Mouse (Mus musculus): ENCODE measurements around the gene Serpine2. TPM values are rescaled to one million over a fixed set of nuclear protein-coding genes. Genes with fewer than 3 reads are reported as not detected.
A peak's percentile ranks its signal among the peaks of the same experiment; 100 is the strongest.

Serpine2 gene
- polyA plus RNA-seq, 1 experiment from 2014 or later: 287 TPM

DNA sequence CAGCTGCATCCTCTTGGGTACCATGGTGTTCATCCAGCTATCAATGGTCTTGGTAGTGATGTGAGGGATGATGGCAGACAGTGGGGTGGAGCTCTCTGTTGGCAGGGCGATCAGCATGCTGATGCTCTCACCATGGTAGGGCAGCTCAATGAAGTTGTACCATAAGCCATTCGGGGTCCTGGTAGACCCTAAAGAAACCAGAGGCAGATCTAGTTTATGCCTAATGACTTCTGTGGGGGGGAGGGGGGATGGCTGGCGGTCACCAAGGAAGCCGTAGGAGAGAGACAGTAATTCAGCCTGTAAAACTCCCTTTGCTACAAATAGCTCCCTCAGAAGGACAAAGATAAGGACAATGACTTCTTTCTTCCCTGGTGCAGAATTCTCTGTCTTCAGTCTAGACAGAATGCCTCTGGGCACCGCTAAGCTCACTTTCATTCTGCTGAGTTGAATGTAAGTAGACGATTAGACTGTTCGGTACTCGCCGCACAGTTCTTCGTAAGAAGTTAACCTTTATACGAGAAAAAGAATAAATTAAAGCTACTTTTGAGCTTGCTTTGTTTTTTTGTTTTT is 58.0 kb downstream of the Serpine2 start:
- H3K36me3 ChIP-seq (ENCODE audit: control insufficient read depth, insufficient read depth, low read length): peaks cover 36% of the 10 kb centered on the region
- no peaks in the 10 kb centered on the region for H3K4me1 ChIP-seq (ENCODE audit: control insufficient read depth, insufficient read depth, low read length)
- H3K4me3 ChIP-seq (ENCODE audit: low read depth, low read length): no peak overlapping the region
- H3K9ac ChIP-seq (ENCODE audit: low read depth, low read length): no peak overlapping the region
- no peak overlapping the region for H3K27ac ChIP-seq (replicated peaks; ENCODE audit: low read depth, low read length)
- H3K4me2 ChIP-seq (ENCODE audit: low read depth, low read length): no peak overlapping the region
- 63% methylated on average over 11 of the region's 11 CpGs for WGBS
- no peaks in the 10 kb centered on the region for H3K9me3 ChIP-seq (ENCODE audit: control insufficient read depth, low read length)
- DNase-seq (ENCODE audit: low spot score) (peak; percentile 32), ATAC-seq (ENCODE audit: low read depth) (no peak)
- no peaks in the 10 kb centered on the region for H3K27me3 ChIP-seq (replicated peaks; ENCODE audit: control insufficient read depth, insufficient read depth, low read length)

DNA sequence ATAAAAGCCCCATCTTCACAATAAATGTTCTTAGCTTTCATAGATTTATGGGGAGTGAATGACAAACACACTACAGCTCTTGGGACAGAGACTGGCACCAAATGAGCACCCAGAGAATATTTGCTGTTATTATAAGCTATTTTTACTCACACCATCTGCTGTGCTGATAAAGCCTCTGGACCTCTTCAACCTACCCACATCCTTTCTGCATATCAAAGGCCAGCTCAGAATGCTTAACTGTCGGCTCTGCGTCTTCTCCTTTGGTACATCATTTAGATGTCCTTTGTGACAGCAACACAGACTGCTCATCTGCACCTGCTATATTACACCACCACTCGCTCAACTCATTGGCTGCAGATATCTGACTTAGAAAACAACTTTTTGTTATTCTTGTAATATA is 63.9 kb downstream of the Serpine2 start:
- ATAC-seq (ENCODE audit: low read depth) (no peak), DNase-seq (ENCODE audit: low spot score) (no peak)
- H3K36me3 ChIP-seq (ENCODE audit: control insufficient read depth, insufficient read depth, low read length): peaks cover 49% of the 10 kb centered on the region
- no peaks in the 10 kb centered on the region for H3K9me3 ChIP-seq (ENCODE audit: control insufficient read depth, low read length)
- H3K4me2 ChIP-seq (ENCODE audit: low read depth, low read length): no peak overlapping the region
- no peaks in the 10 kb centered on the region for H3K27me3 ChIP-seq (replicated peaks; ENCODE audit: control insufficient read depth, insufficient read depth, low read length)
- H3K27ac ChIP-seq (replicated peaks; ENCODE audit: low read depth, low read length): no peak overlapping the region
- WGBS: 88% methylated on average over 3 of the region's 3 CpGs
- H3K4me1 ChIP-seq (ENCODE audit: control insufficient read depth, insufficient read depth, low read length): no peaks in the 10 kb centered on the region
- H3K4me3 ChIP-seq (ENCODE audit: low read depth, low read length): no peak overlapping the region
- no peak overlapping the region for H3K9ac ChIP-seq (ENCODE audit: low read depth, low read length)

DNA sequence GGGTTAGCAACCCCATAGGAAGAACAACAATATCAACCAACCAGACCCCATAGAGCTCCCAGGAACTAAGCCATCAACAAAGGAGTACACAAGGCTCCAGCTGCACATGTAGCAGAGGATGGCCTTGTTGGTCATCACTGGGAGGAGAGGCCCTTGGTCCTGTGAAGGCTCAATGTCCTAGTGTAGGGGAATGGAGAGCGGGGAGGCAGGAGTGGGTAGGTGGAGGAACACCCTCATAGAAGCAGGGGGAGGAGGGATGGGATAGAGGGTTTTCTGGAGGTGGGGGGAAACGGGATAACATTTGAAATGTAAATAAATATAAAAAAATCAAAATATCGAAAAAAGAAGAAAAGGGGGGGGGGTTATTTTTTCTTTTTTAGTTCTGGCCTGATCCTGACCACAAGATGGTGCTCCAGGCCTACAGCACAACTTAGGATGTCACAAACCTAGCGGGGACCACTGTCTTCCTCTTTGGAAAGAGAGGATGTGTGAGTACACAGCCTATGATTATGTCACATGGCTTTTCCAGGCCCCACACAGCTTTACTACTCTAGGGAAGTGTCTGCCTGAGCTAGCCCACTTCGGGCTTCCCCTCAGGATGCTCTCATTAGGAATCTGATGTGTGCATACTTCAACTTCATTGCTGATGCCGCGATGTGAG is 74.6 kb downstream of the Serpine2 start:
- H3K9me3 ChIP-seq (ENCODE audit: control insufficient read depth, low read length): no peaks in the 10 kb centered on the region
- DNase-seq (ENCODE audit: low spot score) (peak; percentile 56), ATAC-seq (ENCODE audit: low read depth) (no peak)
- H3K27me3 ChIP-seq (replicated peaks; ENCODE audit: control insufficient read depth, insufficient read depth, low read length): no peaks in the 10 kb centered on the region
- peaks cover 11% of the 10 kb centered on the region for H3K36me3 ChIP-seq (ENCODE audit: control insufficient read depth, insufficient read depth, low read length)
- no peak overlapping the region for H3K9ac ChIP-seq (ENCODE audit: low read depth, low read length)
- no peak overlapping the region for H3K4me3 ChIP-seq (ENCODE audit: low read depth, low read length)
- 64% methylated on average over 7 of the region's 7 CpGs for WGBS
- H3K4me2 ChIP-seq (ENCODE audit: low read depth, low read length): no peak overlapping the region
- H3K27ac ChIP-seq (replicated peaks; ENCODE audit: low read depth, low read length): no peak overlapping the region
- H3K4me1 ChIP-seq (ENCODE audit: control insufficient read depth, insufficient read depth, low read length): no peaks in the 10 kb centered on the region

GRCm38 (mm10) chr1:79782433-79782832 is 78.5 kb downstream of the Serpine2 start:
- Histone ChIP-seq H3K27me3 (replicated peaks; ENCODE audit: control insufficient read depth, insufficient read depth, low read length) (no peaks in the 10 kb centered on the region), H3K4me1 (ENCODE audit: control insufficient read depth, insufficient read depth, low read length) (no peaks in the 10 kb centered on the region), H3K4me2 (ENCODE audit: low read depth, low read length) (no peak overlapping the region), H3K36me3 (ENCODE audit: control insufficient read depth, insufficient read depth, low read length) (peaks cover 47% of the 10 kb centered on the region), H3K4me3 (ENCODE audit: low read depth, low read length) (no peak overlapping the region), H3K9ac (ENCODE audit: low read depth, low read length) (no peak overlapping the region), H3K27ac (replicated peaks; ENCODE audit: low read depth, low read length) (no peak overlapping the region), H3K9me3 (ENCODE audit: control insufficient read depth, low read length) (no peaks in the 10 kb centered on the region)
- no peak for DNase-seq (ENCODE audit: low spot score)
- ATAC-seq (ENCODE audit: low read depth): no peak
- 82% methylated on average over 3 of the region's 3 CpGs for WGBS

DNA sequence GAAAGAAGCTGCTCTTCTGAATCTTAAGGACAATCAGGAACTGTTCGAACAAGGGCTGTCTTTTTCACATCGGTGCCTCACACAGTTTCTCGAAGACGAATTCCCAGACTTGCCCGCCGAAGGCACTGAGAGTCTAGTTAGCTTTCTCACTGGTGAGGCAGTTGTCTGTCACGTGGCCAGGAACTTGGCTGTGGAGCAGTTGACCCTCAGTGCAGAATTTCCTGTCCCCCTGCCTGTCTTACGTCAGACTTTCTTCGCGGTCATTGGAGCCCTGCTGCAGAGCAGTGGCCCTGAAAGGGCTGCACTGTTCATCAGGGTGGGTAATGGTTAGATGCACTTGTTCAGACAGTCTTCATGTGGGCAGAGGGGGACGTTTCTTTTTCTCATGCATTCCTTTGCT is 83.0 kb downstream of the Serpine2 start:
- Histone ChIP-seq H3K36me3 (ENCODE audit: control insufficient read depth, insufficient read depth, low read length) (peaks cover 47% of the 10 kb centered on the region), H3K9me3 (ENCODE audit: control insufficient read depth, low read length) (no peaks in the 10 kb centered on the region), H3K4me1 (ENCODE audit: control insufficient read depth, insufficient read depth, low read length) (0 out of 2 replicates have a peak, but pooled peaks cover 3% of the 10 kb centered on the region), H3K4me2 (ENCODE audit: low read depth, low read length) (no peak overlapping the region), H3K4me3 (ENCODE audit: low read depth, low read length) (no peak overlapping the region), H3K27me3 (replicated peaks; ENCODE audit: control insufficient read depth, insufficient read depth, low read length) (no peaks in the 10 kb centered on the region), H3K9ac (ENCODE audit: low read depth, low read length) (no peak overlapping the region), H3K27ac (replicated peaks; ENCODE audit: low read depth, low read length) (no peak overlapping the region)
- DNase-seq (ENCODE audit: low spot score) (no peak), ATAC-seq (ENCODE audit: low read depth) (no peak)
- 83% methylated on average over 11 of the region's 11 CpGs for WGBS

DNA sequence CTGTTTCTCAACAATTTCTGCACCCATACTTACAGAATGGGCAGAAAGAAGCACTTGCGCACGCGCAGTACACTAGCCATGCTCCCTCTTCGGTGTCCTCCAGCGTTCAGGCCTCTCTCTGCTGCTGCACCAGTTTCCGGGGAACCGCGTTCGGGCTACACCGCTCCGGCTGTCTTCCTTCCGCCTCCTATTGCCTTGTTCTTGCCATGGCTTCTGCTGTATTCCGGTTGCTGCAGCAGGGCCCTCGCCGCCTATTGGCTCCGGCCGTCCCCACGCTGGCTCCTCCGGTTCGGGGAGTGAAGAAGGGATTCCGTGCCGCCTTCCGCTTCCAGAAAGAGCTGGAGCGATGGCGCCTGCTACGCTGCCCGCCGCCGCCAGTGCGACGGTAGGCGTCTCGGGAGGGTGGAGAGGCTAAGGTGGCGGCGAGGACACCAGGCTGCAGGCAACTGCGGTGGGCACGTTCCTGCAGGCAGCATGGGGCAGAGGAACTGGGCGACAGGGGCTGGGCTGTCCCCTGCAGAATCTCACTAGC is 85.0 kb downstream of the Serpine2 start, which contains the start of the genes Mrpl44 and Wdfy1:
Mrpl44 (plus strand) TSS at position 92 of the 532 bp plus-strand sequence.
Wdfy1 (minus strand) TSS at position 217 of the 532 bp plus-strand sequence.
- peak within 1 kb of the TSS; percentile 83 for H3K27ac ChIP-seq (replicated peaks; ENCODE audit: low read depth, low read length)
- H3K4me2 ChIP-seq (ENCODE audit: low read depth, low read length): peak within 1 kb of the TSS; percentile 66
- peak within 1 kb of the TSS; percentile 93 for H3K9ac ChIP-seq (ENCODE audit: low read depth, low read length)
- no peaks in the 10 kb centered on the region for H3K27me3 ChIP-seq (replicated peaks; ENCODE audit: control insufficient read depth, insufficient read depth, low read length)
- H3K36me3 ChIP-seq (ENCODE audit: control insufficient read depth, insufficient read depth, low read length): peaks cover 31% of the 10 kb centered on the region
- 0 out of 2 replicates have a peak, but pooled peaks cover 3% of the 10 kb centered on the region for H3K4me1 ChIP-seq (ENCODE audit: control insufficient read depth, insufficient read depth, low read length)
- peak within 1 kb of the TSS; percentile 95 for H3K4me3 ChIP-seq (ENCODE audit: low read depth, low read length)
- WGBS: under 1% methylated on average over 36 of the region's 38 CpGs
- DNase-seq (ENCODE audit: low spot score) (peak; percentile 97), ATAC-seq (ENCODE audit: low read depth) (peak; percentile 100)
- H3K9me3 ChIP-seq (ENCODE audit: control insufficient read depth, low read length): no peaks in the 10 kb centered on the region

DNA sequence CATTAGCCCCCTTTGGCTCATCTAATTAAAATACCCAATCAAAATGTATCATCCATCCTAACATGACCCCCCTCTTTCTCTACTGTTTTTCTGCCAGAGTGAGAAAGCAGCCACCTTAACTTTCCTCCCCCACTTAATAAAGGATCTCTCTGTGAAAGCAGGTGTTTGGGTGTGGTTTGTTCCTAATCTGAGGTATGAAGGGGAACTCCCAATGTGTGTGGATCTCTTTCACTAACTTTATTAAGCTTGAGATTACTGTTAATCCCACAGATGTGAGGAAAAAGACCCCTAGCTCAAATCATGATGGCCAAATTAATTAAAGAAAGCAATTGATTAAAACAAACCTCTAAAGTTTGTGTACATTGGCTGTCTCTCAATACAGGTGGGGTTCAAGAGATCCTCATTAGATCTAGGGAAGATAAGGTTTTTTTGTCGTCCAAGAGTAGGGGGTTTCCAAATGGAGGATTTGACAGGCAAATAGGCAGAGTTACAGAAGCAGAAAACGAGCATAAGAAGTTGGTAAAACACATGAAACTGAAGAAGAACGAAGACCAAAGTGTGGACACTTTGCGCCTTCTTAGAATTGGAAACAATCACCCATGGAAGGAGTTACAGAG is 86.7 kb downstream of the Serpine2 start:
- Histone ChIP-seq H3K27me3 (replicated peaks; ENCODE audit: control insufficient read depth, insufficient read depth, low read length) (no peaks in the 10 kb centered on the region), H3K27ac (replicated peaks; ENCODE audit: low read depth, low read length) (no peak overlapping the region), H3K9me3 (ENCODE audit: control insufficient read depth, low read length) (no peaks in the 10 kb centered on the region), H3K4me1 (ENCODE audit: control insufficient read depth, insufficient read depth, low read length) (0 out of 2 replicates have a peak, but pooled peaks cover 3% of the 10 kb centered on the region), H3K36me3 (ENCODE audit: control insufficient read depth, insufficient read depth, low read length) (peaks cover 14% of the 10 kb centered on the region), H3K9ac (ENCODE audit: low read depth, low read length) (no peak overlapping the region), H3K4me2 (ENCODE audit: low read depth, low read length) (no peak overlapping the region), H3K4me3 (ENCODE audit: low read depth, low read length) (no peak overlapping the region)
- ATAC-seq (ENCODE audit: low read depth) (no peak), DNase-seq (ENCODE audit: low spot score) (no peak)
- WGBS: 71% methylated on average over 4 of the region's 4 CpGs

DNA sequence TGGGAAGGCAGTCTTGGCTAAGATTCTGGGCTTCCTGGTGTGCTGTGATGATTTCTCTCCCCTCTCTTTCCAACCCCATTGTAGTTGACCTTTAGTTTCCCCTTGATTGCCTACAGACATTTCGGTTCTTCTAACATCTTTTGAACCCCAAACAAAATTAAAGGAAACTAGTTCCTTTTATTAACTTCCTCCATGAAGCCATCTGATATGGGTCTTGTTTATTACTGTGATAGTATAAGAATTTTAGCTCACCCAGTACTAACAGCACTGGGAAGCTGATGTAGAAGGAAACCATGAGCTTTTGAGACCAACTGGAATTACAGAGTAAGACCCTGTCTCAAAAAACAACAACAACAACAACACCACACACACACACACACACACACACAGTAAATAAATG is 92.7 kb downstream of the Serpine2 start:
- DNase-seq (ENCODE audit: low spot score): no peak
- H3K4me3 ChIP-seq (ENCODE audit: low read depth, low read length): no peak overlapping the region
- H3K36me3 ChIP-seq (ENCODE audit: control insufficient read depth, insufficient read depth, low read length): no peaks in the 10 kb centered on the region
- H3K27me3 ChIP-seq (replicated peaks; ENCODE audit: control insufficient read depth, insufficient read depth, low read length): no peaks in the 10 kb centered on the region
- H3K4me1 ChIP-seq (ENCODE audit: control insufficient read depth, insufficient read depth, low read length): no peaks in the 10 kb centered on the region
- no peak for ATAC-seq (ENCODE audit: low read depth)
- H3K9me3 ChIP-seq (ENCODE audit: control insufficient read depth, low read length): no peaks in the 10 kb centered on the region
- H3K27ac ChIP-seq (replicated peaks; ENCODE audit: low read depth, low read length): no peak overlapping the region
- H3K4me2 ChIP-seq (ENCODE audit: low read depth, low read length): no peak overlapping the region
- no peak overlapping the region for H3K9ac ChIP-seq (ENCODE audit: low read depth, low read length)
- 51% methylated on average over 1 of the region's 1 CpGs for WGBS
